Mouse (Mus musculus) gonadal fat pad, adult 2 months (tissue): Measurements from ENCODE around the gene Ezh1. TPM values are rescaled to one million over a fixed set of nuclear protein-coding genes. Genes with fewer than 3 reads are reported as not detected.

Experiments
- DNase-seq: peaks from one replicate; pipeline ENCODE4 v3.0.0-alpha.2; 2012; ENCODE audit warnings: low read depth
- polyA plus RNA-seq: library from polyadenylated mRNA; depleted of rRNA; stranded (reverse); fragments of >200 nt; gene quantifications from 2 replicates; pipeline ENCODE4 v1.2.3, GENCODE M21; 2012; rRNA removed

Ezh1 gene
- polyA plus RNA-seq, 1 experiment, result 46.5 TPM

DNA sequence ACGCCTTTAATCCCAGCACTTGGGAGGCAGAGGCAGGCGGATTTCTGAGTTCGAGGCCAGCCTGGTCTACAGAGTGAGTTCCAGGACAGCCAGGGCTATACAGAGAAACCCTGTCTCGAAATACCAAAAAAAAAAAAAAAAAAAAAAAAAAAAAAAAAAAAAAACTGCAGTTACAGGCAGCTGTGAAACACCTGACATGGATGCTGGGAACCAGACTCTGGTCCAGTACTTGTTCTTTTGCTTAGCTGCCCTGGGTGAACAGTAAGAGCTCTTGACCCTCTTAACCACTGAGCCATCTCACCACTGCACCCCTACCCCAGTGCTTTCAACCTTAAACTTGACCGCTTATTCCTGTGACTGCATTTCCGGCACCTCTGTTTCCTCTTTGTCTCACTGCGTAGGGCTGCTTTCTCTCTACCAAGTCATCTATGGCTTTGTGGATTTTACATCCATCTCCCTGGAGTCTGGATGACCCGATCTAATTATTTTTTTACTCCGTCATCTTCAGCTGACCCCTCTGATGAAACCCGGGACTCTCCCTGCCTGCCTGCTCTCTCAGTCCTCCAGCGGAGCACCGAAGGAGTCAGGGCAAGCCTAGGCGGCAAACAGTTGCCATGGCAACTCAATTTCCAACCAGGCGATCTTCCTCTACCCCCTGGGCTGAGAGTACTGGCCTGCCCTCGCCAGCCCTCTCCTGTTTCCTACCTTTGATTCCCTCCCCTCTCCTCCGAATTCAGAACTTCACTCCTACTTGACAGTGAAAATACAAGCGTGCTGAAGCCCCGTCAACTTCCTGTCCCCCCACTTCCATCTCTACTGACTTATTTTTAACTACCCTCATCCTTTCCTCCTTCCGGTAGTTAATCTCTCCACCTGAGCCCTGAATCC is 82.7 kb downstream of the Ezh1 start:
- DNase-seq, result no peak

DNA sequence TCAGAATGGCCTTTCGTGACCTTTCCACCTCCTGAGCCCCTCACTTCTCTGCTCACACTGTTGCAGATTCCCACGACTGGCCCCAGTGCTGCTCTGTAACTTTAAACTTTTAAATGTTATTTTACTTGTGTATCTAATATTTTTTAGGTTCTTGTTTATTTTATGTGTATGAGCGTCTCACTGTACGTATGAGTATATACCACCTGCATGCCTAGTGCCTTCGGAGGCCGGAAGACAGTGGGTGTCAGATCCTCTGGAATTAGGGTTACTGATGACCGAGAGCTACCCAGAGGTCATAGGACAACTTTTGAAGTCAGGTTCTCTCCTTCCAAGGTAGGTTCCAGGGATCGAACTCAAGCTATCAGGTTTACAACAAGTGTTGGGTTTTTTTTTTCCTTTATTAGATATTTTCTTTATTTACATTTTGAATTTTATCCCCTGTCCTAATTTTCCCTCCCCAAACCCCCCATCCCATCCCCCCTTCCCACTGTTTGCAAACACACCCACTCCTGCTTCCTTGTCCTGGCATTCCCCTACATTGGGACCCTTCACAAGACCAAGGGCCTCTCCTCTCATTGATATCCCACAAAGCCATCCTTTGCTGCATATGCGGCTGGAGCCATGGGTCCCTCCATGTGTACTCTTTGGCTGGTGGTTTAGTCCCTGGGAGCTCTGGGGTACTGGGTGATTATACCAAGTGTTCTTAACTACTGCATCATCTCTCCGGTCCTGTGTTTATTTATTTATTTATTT is 83.9 kb downstream of the Ezh1 start:
- no peak for DNase-seq

Other genes starting within 250 kb of the Ezh1 start
- gene Atp6v0a1, start 217.0 kb downstream of the Ezh1 start, polyA plus RNA-seq, result 114 and 137 TPM in 2 replicates
- gene Naglu, start 156.5 kb downstream of the Ezh1 start, polyA plus RNA-seq, result 44.6 and 52.9 TPM in 2 replicates
- 0.43 and 0.55 TPM in 2 replicates for gene Hsd17b1, start 148.1 kb downstream of the Ezh1 start, polyA plus RNA-seq
- gene Coasy, start 143.9 kb downstream of the Ezh1 start, polyA plus RNA-seq, result 62.6 and 70.1 TPM in 2 replicates
- 35.0 and 54.3 TPM in 2 replicates for gene Mlx, start 139.2 kb downstream of the Ezh1 start, polyA plus RNA-seq
- 1.5 and 2.9 TPM in 2 replicates for gene Psmc3ip, start 131.0 kb downstream of the Ezh1 start, polyA plus RNA-seq
- gene Retreg3, start 106.6 kb downstream of the Ezh1 start, polyA plus RNA-seq, result 56.3 and 66.7 TPM in 2 replicates
- 9.0 and 24.0 TPM in 2 replicates for gene Tubg1, start 106.5 kb downstream of the Ezh1 start, polyA plus RNA-seq
- gene Tubg2, start 70.6 kb downstream of the Ezh1 start, polyA plus RNA-seq, result 3.4 and 3.6 TPM in 2 replicates
- 3.7 and 4.1 TPM in 2 replicates for gene Cntnap1, start 55.9 kb downstream of the Ezh1 start, polyA plus RNA-seq
- 22.7 and 28.6 TPM in 2 replicates for gene Plekhh3, start 55.1 kb downstream of the Ezh1 start, polyA plus RNA-seq
- 0.34 and 0.45 TPM in 2 replicates for gene Ccr10, start 51.0 kb downstream of the Ezh1 start, polyA plus RNA-seq
- 97.9 and 146 TPM in 2 replicates for gene Ramp2, start 19.6 kb upstream of the Ezh1 start, polyA plus RNA-seq
- 99.1 and 108 TPM in 2 replicates for gene Vps25, start 27.2 kb upstream of the Ezh1 start, polyA plus RNA-seq
- 9.5 and 14.6 TPM in 2 replicates for gene Wnk4, start 34.1 kb upstream of the Ezh1 start, polyA plus RNA-seq
- gene Cntd1, start 52.5 kb upstream of the Ezh1 start, polyA plus RNA-seq, result 0.75 and 0.88 TPM in 2 replicates
- gene Coa3, start 52.7 kb upstream of the Ezh1 start, polyA plus RNA-seq, result 157 and 167 TPM in 2 replicates
- 122 and 158 TPM in 2 replicates for gene Becn1, start 75.8 kb upstream of the Ezh1 start, polyA plus RNA-seq
- gene Psme3, start 89.8 kb upstream of the Ezh1 start, polyA plus RNA-seq, result 51.5 and 57.8 TPM in 2 replicates
- gene Aoc2, start 98.6 kb upstream of the Ezh1 start, polyA plus RNA-seq, result 3.2 and 3.6 TPM in 2 replicates
- gene Aoc3, start 104.1 kb upstream of the Ezh1 start, polyA plus RNA-seq, result 306 and 337 TPM in 2 replicates
- 0.32 and 0.80 TPM in 2 replicates for gene G6pc, start 141.1 kb upstream of the Ezh1 start, polyA plus RNA-seq
- 30.4 and 33.7 TPM in 2 replicates for gene Aarsd1, start 191.2 kb upstream of the Ezh1 start, polyA plus RNA-seq
- gene Gm27029, start 198.3 kb upstream of the Ezh1 start, polyA plus RNA-seq, result 0.19 and 0.34 TPM in 2 replicates
- gene Rundc1, start 198.6 kb upstream of the Ezh1 start, polyA plus RNA-seq, result 25.6 and 26.5 TPM in 2 replicates
- 12.3 and 15.3 TPM in 2 replicates for gene Ptges3l, start 198.9 kb upstream of the Ezh1 start, polyA plus RNA-seq
- gene Rpl27, start 215.8 kb upstream of the Ezh1 start, polyA plus RNA-seq, result 406 and 583 TPM in 2 replicates
- 45.9 and 61.9 TPM in 2 replicates for gene Ifi35, start 221.9 kb upstream of the Ezh1 start, polyA plus RNA-seq
- gene Rnd2, start 238.5 kb upstream of the Ezh1 start, polyA plus RNA-seq, result 16.3 and 21.6 TPM in 2 replicates
- 140 and 168 TPM in 2 replicates for gene Vat1, start 239.8 kb upstream of the Ezh1 start, polyA plus RNA-seq